Mouse (Mus musculus) myocyte (in vitro differentiated cells): ENCODE data around the gene Vps11.
A peak's percentile ranks its signal among the peaks of the same experiment; 100 is the strongest.

Source experiments
- E2F4 ChIP-seq: IDR thresholded peaks from one replicate; pipeline ENCODE4 v1.6.1; 2011; ENCODE audit warnings: mild to moderate bottlenecking, control low read depth, moderate library complexity; ENCODE audit not compliant: insufficient read depth
- MAX ChIP-seq: IDR thresholded peaks from one replicate; pipeline ENCODE4 v1.6.1; 2011; ENCODE audit warnings: low read depth, mild to moderate bottlenecking, control low read depth
- MYOD1 ChIP-seq, 3 experiments: IDR thresholded peaks; one replicate each; pipeline ENCODE4 v1.6.1; 2011; ENCODE audit warnings: control low read depth in 2 of 3, low read depth in 2 of 3, mild to moderate bottlenecking in 2 of 3, moderate library complexity in 1 of 3; ENCODE audit not compliant: insufficient read length in 2 of 3, control insufficient read depth in 1 of 3
- POLR2A ChIP-seq: IDR thresholded peaks from one replicate; pipeline ENCODE4 v1.6.1; 2011; ENCODE audit warnings: low read depth, mild to moderate bottlenecking, control low read depth, moderate library complexity; ENCODE audit not compliant: insufficient read length
- REST ChIP-seq: IDR thresholded peaks from one replicate; pipeline ENCODE4 v1.6.1; 2011; ENCODE audit warnings: mild to moderate bottlenecking, control low read depth, moderate library complexity; ENCODE audit not compliant: insufficient read depth, insufficient read length
- SRF ChIP-seq: IDR thresholded peaks from one replicate; pipeline ENCODE4 v1.6.1; 2011; ENCODE audit warnings: low read depth; ENCODE audit not compliant: control insufficient read depth, insufficient read length
- TCF3 ChIP-seq: IDR thresholded peaks from one replicate; pipeline ENCODE4 v1.6.1; 2011; ENCODE audit warnings: low read depth, control low read depth; ENCODE audit not compliant: insufficient read length
- USF1 ChIP-seq: IDR thresholded peaks from one replicate; pipeline ENCODE4 v1.6.1; 2011; ENCODE audit warnings: low read depth, mild to moderate bottlenecking, control low read depth, moderate library complexity

- TF ChIP-seq POLR2A (peak; percentile 76), MAX (no peak), REST (no peak), E2F4 (no peak), SRF (peak; percentile 23), TCF3 (no peak), USF1 (no peak), MYOD1 (IDR thresholded peaks at IDR 0.05; ENCODE audit: control insufficient read depth in 1 of 3, insufficient read length in 2 of 3, low read depth in 2 of 3) (peak in 2 of 3 experiments; percentile 29 to 62)
These were observed 17.8 kb upstream of the Vps11 start, which contains the start of gene Hyou1 for GRCm38 (mm10) chr9:44379054-44379834.
